Mouse (Mus musculus) regulatory T cell (primary cell): ENCODE measurements around the gene Slc6a21.

Source experiments
- in situ Hi-C: fragments of 300-600 bp; cut with MboI, MseI; formaldehyde crosslinking; loops from one replicate; pipeline ENCODE4 v1.15.1; 2025; ENCODE audit warnings: high pct_unique_total_duplicates

Slc6a21 gene

DNA sequence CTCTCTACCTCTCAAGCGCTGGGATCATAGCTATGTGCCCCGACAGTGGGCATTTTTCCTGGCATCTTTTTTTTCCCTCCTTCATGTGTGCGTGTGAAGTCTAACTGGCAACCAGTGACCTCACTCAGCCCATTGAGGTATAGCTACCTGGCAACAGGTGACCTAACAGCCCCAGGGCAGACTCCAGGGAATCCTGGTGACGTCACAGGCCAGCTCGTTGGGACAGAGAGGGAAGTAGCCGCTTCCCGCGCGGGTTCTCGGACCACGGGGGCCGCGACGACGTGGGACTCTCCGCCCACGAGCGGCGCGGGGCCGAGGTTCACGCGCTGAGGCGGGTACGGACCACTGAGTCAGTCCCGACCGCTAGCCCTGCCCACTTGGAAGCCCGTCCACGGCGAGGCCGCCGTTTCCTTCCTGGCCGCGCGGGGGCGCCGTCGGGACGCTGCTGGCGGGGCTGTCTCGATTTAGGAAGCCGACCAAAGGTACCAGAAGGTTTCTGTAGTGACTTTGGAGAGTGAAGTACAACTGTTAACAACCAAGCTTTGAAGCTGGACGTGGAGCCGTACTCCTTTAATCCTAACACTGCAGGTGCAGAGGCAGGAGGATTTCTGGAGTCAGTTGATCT lies at the start of gene Slc6a21:
Slc6a21 (plus strand) TSS at position 378 of the 625 bp plus-strand sequence.
- in situ Hi-C loops: loop anchor here (10.0 kb wide), 1 partner anchor 878 kb away; no protein-coding TSS in a partner anchor

DNA sequence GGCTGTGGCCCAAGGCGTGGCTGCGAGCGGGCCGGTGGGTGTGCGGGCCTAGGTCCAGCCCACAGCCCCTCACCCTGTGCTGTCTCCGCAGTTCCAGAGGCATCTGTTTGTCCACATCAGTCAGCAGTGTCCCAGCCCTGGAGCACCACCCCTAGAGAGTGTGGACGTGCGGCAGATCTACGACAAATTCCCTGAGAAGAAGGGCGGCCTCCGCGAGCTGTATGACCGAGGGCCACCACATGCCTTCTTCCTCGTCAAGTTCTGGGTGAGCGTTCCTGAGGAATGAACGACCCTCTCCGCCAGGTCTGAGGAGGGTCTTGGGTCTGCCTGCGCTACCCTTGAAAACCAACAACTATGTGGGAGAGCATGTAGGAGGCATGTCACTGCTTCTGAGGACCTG lies 48.8 kb upstream of the Slc6a21 start:
- in situ Hi-C loops: no loop called here

DNA sequence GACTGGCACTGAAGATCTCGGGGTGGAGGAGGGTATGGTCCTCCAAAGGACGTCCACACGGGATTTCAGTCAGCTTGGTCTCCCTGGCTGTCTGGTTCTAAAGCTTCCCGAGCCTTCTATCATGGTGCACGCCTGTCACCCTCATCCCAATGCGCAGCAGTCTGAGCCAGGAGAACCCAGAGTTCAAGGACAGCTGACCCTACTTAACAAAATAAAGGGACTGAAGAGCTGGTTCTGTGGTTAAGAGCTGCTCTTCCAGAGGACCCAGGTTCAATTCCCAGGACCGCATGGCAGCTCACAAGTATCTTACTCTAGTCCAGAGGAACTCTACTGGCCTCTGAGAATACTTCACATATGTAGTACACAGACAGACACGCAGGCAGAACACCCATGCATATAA lies 48.3 kb upstream of the Slc6a21 start:
- in situ Hi-C loops: no loop called here

DNA sequence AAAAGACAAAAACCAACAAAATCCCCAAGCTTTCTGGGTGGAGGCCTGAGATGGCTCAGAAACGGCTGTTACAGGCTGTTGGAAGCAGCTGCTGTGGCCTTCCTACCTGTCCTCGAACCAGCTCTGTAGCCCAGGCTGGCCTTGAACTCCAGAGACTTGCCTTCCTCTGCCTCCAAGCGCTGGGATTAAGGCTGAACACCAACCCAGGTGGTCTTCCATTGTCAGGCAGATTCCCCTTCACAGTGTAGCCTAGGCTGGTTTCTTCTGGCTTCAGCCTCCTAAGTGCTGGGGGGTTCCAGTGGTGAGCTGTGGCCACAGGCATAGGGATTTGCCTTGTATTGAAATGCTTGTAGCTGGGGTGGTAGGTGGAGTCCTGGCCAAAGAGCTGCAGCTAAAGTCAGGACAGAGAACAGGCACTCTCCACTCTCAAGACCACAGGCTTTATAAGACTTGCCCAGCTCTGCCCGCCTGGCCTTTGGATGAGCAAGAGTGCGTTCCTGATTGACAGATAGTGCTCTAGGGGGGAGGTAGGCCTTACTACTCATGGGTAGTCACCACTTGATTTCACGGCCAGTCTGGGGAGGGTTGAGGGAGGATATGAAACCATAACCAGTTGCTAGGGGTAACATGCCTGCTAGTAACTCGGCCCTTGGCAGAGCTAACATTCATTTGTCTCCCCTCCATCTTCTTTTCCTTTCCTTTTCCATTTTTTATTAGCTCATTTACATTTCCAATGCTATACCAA lies 47.7 kb upstream of the Slc6a21 start:
- in situ Hi-C loops: no loop called here

DNA sequence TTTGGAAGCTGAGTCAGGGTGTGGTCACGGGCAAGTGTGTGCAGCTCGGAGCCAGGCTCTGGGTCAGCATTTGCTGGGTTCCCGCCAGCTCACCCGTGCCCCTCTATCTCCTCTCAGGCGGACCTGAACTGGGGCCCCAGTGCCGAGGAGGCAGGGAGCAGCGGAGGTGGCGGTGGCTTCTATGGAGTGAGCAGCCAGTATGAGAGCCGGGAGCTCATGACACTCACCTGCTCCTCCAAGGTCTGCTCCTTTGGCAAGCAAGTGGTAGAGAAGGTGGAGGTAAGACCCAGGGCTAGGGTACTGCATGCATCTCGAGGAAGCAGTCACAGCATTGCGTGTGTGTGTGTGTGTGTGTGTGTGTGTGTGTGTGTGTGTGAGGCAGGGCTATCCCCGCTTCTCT lies 46.1 kb upstream of the Slc6a21 start:
- in situ Hi-C loops: no loop called here

DNA sequence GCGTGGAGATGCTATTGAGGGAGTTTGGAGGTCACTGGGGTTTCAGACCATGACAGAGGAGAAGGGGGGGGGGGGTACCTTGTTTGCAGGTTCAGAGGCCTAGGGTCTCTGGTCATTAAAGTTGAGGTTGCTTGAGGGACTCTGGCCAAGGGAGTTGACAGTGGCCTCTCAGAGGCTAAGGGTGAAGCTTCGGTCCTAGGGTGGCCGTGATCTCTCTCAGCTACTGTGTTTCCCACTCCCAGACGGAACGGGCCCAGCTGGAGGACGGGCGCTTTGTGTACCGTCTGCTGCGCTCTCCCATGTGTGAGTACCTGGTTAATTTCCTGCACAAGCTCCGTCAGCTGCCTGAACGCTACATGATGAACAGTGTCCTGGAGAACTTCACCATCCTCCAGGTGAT lies 45.4 kb upstream of the Slc6a21 start:
- in situ Hi-C loops: no loop called here

DNA sequence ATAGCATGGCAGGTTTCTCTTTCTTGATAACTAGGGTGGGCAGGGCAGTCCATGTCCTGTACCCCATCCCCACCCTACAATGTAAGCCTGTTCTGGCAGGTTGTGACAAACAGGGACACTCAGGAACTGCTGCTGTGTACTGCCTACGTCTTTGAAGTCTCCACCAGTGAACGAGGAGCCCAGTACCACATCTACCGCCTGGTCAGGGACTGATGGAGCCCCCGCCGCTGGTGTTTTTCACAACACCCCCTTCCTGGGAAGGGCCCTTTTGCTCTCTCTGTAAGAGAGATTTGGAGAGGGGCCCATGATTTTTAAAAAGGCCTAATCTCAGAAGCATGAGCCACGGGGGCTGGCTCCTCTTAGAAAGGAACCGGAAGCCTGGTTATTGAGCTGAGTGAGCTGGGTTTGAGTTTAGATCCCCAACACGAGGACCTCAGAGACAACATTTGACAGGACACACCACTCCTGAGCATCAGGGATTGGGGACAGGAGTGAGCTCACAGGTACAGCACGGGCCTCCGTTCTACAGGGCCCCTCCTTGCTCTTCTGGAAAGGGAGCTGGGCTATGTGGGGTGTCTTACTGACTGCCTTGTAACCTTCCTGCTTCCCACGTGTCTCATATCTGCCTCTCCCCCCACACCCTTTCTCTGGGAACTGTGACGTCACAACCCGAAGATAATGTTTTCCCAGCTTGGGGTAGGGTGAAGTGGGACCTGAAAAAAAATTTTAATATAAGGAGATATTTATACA lies 44.4 kb upstream of the Slc6a21 start:
- in situ Hi-C loops: no loop called here

DNA sequence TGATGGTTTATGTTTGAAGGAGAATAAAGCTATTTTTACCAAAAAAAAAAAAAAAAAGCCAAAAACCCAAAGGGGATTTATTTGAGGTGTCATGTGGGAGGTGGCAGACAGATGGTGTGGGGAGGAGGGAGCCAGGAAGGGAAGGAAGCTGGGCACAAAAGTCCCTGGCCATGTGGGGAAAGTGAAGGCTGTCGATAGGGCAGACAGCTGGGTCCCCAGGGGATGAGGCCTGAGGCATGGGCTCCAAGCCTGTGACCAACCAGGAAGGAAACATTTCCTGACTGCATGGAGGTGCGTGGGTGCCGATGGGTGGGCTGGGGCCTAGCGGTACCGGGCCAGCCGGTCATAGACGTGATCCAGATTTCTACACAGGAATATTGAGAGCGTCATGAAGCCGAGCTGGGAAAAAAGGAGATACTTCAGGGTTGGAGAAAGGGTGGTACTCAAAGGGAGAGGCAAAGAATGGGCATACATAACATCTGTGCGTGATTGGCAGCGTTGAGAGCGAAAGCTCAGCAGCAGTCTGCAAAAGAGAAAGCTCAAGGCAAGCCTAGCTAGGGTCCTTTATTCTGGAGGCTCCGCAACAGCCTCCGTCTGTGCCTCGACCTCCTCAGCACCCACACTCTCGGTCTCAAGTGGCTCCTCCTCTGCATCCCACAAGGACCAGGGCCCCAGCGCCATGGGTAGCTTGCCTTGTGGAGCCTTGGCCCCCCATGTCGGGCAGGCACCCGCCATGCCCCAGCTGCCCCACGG lies 43.6 kb upstream of the Slc6a21 start:
- in situ Hi-C loops: no loop called here

DNA sequence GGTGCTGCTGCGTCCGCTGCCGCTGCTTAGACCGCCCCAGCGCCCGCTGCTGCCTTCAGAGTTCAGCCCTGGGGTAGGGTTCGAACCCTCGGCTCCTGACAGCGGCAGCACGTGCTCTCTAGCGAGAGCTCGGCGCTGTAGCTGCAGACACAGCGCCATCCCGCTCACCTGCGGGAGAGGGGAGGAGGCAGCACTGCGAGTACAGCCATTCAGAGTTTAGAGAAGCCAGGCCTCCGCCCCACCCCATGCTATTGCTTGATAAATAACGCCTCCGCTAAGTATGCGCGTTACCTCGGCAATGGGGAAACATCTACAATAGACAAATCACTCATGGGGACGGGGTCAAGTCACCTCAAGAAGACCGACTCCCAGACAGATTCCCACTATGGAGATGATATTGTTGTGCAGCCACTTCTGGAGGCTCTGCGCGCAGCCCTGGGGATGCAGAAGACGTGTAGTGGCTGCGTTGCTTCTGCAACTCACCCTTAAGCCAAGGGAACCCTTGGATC lies 42.9 kb upstream of the Slc6a21 start:
- in situ Hi-C loops: no loop called here

DNA sequence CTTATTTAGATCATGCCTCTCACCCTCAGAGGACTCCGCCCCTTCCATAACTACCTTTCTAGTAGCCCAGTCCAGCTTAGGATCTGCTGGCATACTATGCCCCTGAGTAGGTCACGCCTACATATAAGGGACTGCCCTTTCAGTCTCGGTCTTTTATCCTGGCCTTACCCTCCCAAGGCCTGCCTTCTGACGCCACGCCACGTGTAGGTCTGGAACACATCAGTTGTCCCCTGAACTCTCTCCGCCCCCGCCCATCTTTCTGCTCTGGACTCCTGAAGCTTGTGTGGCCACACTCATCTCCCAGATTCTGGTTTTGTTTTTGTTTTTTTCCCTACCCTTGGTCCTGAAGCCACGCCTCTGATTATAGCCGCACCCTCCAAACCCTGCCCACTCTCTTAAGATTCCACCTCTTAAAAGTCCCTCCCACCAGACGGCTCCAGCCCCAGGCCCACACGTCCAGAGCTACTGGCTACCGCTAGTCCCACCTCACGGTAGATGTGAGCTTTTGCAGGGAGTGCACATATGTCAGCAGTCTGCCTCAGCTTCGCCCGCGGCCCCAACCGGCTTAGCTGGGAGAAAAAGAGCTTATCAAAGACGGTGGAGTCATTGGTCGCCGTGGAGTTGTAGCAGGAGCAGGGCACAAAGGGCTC lies 42.3 kb upstream of the Slc6a21 start:
- in situ Hi-C loops: no loop called here

DNA sequence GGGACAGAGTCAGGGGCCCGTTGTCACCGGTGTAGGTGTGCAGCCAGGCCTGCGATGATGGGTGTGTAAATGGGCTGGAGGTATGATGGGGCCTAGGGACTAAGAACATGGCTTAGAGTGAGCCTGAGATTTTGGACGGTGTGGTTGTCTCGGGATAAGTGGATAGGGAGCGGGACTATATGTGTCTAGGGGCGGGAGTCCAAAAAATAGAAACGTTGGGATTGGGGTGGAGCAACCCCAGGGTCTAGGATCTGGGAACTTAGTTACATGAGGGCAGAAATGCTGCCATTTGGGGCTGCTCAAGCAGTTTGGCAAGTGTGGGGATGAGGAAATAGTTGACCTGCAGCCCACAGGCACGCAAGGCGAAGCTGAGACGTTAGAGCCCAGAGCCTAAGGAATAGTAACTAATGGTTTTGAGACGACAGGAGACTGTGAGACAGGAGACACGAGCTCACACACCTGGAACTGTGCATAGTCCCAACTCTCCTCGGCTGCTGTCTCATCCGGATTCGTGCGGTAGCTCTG lies 41.6 kb upstream of the Slc6a21 start:
- in situ Hi-C loops: no loop called here

DNA sequence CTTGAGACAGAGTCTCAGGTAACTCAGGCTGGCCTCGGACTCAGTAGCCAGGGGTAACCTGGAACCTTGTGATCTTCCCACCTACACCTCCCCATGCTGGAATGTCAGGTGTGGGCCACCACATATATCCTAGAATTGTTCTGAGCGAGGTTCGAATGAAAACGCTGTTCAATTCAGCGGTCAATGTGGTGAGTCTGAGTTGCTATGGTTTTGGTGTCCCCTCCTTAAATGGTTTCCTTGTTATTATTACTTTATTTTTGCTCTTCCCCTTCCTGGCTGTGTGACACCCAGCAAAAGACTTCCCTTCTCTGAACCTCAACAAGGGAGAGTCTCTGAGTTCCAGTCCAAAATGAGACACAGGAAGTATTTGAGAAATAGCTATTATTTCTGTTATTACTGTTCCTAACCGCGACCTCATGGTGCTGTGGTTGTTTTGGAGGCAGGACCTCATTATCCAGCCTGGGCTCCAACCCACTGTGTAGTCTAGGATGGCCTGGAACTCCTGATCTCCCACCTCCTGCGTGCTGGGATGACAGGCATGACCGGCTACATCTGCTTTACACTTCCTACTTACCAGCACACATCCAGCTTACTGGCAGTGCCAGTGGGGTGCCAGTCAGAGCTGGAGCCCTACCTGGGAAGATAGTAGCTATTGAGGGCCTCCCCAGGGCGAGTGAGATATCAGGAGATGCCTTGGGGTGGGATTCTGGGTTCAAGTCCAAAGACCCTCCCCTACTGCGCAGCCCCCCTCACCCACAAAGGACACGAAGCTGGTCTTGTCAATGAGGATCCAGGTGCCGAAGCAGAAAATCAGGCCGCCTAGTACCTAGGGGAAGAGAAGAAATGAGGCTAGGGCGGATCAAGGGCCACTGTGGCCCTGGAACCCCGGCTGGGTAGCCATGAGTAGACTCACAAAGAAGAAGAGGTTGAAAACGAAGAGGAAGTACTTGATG lies 39.3 kb upstream of the Slc6a21 start:
- in situ Hi-C loops: no loop called here

DNA sequence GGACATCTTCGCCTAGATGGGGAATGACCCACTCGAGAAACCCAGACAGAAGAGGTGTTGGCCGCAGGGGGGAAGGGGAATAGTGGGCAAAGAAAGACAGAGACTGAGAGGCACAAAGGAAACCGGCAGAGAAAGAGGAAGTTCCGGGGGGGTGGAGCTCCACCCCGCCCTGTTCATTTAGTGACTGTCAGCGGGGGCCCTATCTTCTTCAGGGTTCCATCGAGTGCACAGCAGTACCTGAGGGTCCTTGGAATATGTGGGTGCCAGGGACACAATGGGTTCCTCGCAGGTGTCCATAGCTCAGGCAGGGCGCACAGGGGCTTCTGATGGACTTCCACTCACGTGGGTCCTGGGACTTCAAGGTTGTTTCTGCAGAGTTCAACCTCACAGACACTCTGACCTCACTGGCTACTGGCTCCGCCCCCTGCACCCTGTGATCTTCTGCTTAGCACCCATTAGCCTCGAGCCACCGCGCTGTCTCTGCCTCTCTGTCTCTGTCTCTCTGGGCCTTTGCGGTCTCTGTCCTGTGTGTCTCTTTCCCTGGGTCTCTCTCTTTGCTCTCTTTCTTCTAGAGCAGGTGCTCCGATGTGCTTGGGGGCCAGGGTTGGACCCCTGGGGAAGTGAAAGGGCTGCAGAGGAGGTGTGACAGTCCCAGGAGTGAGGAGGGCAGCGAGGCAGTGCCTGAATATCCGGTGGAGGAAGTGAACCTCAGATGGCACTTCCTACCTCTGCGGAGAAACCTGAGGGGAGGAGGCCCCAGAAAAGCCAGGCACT lies 38.4 kb upstream of the Slc6a21 start, which contains the start of gene Cd37:
Cd37 (minus strand) TSS at position 393 of the 774 bp plus-strand sequence.
- in situ Hi-C loops: no loop called here

DNA sequence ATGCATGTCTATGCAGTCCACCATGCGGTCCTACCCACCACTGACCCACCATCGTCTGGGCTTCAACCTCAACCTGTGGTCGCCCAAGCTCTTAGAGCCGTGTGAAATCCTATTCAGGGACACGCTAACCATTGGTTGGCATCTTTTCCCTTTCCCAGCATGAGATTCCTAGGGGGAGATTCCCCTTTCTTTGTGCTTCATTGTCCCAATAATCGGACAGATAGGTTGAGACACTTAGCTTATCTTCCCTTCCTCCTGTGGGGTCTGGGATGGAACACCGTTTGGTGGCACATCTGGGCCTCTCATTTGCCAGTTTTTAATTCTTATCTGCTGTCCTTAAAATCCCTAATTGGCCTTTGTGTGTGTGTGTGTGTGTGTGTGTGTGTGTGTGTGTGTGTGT lies 37.2 kb upstream of the Slc6a21 start:
- in situ Hi-C loops: no loop called here

DNA sequence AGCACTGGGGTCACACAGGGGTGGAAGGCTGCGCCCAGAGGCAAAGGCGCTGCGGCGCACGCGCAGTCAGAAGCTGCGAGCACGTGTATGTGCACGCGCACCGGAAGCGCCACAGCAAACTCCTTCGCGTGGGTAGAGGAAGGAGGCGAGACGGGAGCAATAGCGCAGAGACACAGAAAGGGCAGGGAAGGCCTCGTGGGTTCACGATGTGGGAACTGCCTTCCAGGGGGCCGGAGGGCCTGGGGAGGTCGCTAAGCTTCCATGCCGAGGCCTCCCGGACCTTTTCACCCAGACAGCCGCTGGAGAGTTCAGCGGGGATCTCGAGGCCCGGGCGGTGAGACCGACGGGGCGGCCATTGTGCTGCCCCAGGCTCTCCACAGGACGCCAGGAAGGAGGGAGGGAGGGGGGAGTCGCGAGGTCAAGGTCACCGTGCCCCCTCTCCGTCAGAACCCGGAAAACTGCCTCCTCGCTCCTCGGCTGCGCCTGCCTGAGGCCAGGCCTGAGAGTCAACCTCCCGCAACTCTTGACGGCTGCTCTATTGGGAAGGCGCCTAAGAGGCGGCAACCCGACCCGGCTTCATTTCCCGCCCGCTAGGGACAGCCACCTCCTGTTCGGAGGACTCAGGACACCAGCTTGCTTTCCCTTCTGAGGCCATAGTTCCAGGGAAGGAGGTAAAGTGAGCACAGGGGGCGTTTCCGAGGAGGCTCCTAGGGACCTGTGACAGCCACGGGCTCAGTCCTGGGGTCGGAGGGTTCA lies 36.5 kb upstream of the Slc6a21 start, which contains the start of gene Slc6a16:
Slc6a16 (plus strand) TSS at position 453 of the 756 bp plus-strand sequence.
- in situ Hi-C loops: no loop called here

DNA sequence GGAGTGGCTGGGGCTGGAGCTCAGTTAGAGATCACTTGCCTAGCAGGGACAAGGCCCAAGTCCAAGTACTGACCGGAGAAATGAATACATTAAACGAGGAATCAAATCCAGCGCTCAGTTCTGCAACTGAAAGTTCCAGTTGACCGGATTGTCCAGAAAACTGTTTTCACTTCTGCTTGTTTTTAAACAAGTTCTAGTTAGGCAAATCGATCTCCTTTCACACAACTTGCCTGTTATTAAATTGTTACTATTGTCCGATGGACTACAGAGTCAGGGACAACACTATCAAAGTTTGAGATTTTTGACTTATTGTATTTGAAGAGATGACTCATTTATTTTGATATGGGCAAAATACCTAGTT lies 35.9 kb upstream of the Slc6a21 start:
- in situ Hi-C loops: no loop called here

DNA sequence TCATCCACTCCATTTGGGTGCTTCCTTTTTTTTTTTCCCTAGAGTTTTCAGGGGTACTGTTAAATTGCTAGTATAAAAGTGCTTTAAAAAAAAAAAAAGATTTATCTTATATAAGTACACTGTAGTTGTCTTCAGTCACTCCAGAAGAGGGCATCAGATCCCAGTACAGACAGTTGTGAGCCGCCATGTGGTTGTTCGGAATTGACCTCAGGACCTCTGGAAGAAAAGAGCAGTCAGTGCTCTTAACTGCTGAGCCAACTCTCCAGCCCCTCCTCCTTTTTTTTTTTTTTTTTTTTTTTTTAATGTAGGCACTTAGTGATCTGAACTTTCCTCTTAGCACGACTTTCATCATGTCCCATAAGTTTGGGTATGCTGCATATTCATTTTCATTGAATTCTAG lies 29.6 kb upstream of the Slc6a21 start:
- in situ Hi-C loops: no loop called here

DNA sequence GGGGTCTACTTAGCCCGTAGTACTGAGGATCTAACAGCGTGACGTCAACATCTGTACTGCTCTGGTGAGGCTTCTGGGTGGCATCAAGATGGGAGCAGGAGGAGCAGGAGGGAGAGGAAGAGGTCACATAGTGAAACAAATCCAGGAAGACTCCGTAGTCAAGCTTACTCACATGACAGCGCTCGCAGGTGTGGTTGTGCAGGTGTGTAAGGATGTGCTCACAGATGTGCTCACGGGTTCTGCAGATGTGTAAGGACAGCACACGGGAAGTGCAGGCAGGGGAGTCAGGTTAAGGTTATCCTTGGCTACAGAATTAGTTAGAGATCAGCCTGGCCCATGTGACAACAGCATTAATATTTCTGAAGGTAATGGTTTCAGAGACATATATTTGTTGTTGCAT lies 23.5 kb upstream of the Slc6a21 start:
- in situ Hi-C loops: no loop called here
